Mouse (Mus musculus): ENCODE results near the gene Gpr61. TPM values are rescaled to one million over a fixed set of nuclear protein-coding genes. Genes with fewer than 3 reads are reported as not detected.

Gene Gpr61
- total RNA-seq, 2 experiments from 2014 or later, result 0.18 TPM; not detected in 1

GRCm38 (mm10) chr3:108180514-108180913 is 25.8 kb upstream of the Gpr61 start:
- DNase-seq, result no peak
- intact Hi-C loops (cut with DNase I; ENCODE audit: low total_unique reads), result no loop called here

- peak; percentile 50 for DNase-seq
- intact Hi-C loops (cut with DNase I; ENCODE audit: low total_unique reads), result no loop called here
These were observed 24.4 kb upstream of the Gpr61 start for GRCm38 (mm10) chr3:108178756-108179715.

- DNase-seq, result peak; percentile 66
These were observed 20.2 kb upstream of the Gpr61 start for GRCm38 (mm10) chr3:108174672-108175531.

GRCm38 (mm10) chr3:108169199-108169598 is 14.5 kb upstream of the Gpr61 start:
- intact Hi-C loops (cut with DNase I; ENCODE audit: low total_unique reads), result loop anchor here (5.0 kb wide), 1 partner anchor 33 kb away; the partner anchor contains the start of gene Cyb561d1
- DNase-seq, result no peak

More at GRCm38 (mm10) chr3:108174672-108175531, 20.2 kb upstream of the Gpr61 start:
- intact Hi-C loops (cut with DNase I; ENCODE audit: low total_unique reads), result no loop called here

GRCm38 (mm10) chr3:108167499-108167898 is 12.8 kb upstream of the Gpr61 start:
- peak; percentile 62 for DNase-seq
- intact Hi-C loops (cut with DNase I; ENCODE audit: low total_unique reads), result loop anchor here (5.0 kb wide), 1 partner anchor 35 kb away; the partner anchor contains the start of gene Cyb561d1

- intact Hi-C loops (cut with DNase I; ENCODE audit: low total_unique reads), result loop anchor here (5.0 kb wide), 1 partner anchor 36 kb away; the partner anchor contains the start of gene Cyb561d1
These were observed 12.0 kb upstream of the Gpr61 start for GRCm38 (mm10) chr3:108166486-108167211.

GRCm38 (mm10) chr3:108165532-108166315 is 11.0 kb upstream of the Gpr61 start:
- intact Hi-C loops (cut with DNase I; ENCODE audit: low total_unique reads), result loop anchor here (5.0 kb wide), 1 partner anchor 37 kb away; the partner anchor contains the start of gene Cyb561d1

More at GRCm38 (mm10) chr3:108166486-108167211, 12.0 kb upstream of the Gpr61 start:
- peak; percentile 76 for DNase-seq

GRCm38 (mm10) chr3:108164807-108165206 is 10.1 kb upstream of the Gpr61 start:
- intact Hi-C loops (cut with DNase I; ENCODE audit: low total_unique reads), result loop anchor here (5.0 kb wide), 1 partner anchor 37 kb away; the partner anchor contains the start of gene Cyb561d1
- DNase-seq, result peak; percentile 78

More at GRCm38 (mm10) chr3:108165532-108166315, 11.0 kb upstream of the Gpr61 start:
- DNase-seq, result peak; percentile 64

GRCm38 (mm10) chr3:108164091-108164490 is 9.4 kb upstream of the Gpr61 start:
- no peak for DNase-seq
- intact Hi-C loops (cut with DNase I; ENCODE audit: low total_unique reads), result no loop called here

GRCm38 (mm10) chr3:108158383-108159037 is 3.8 kb upstream of the Gpr61 start:
- DNase-seq, result no peak
- intact Hi-C loops (cut with DNase I; ENCODE audit: low total_unique reads), result loop anchor here (10.0 kb wide), 1 partner anchor 214 kb away; the partner anchor contains the start of gene Gstm6

- DNase-seq, result no peak
These were observed 2.4 kb downstream of the Gpr61 start for GRCm38 (mm10) chr3:108152290-108152689.

GRCm38 (mm10) chr3:108147386-108148235 is 7.1 kb downstream of the Gpr61 start:
- DNase-seq, result peak; percentile 85
- intact Hi-C loops (cut with DNase I; ENCODE audit: low total_unique reads), result loop anchor here (1.0 kb wide), 1 partner anchor 77 kb away; no protein-coding TSS in a partner anchor

More at GRCm38 (mm10) chr3:108152290-108152689, 2.4 kb downstream of the Gpr61 start:
- intact Hi-C loops (cut with DNase I; ENCODE audit: low total_unique reads), result loop anchor here (10.0 kb wide), 1 partner anchor 207 kb away; the partner anchor contains the start of gene Gstm6

- no peak for DNase-seq
- intact Hi-C loops (cut with DNase I; ENCODE audit: low total_unique reads), result loop anchor here (1.0 kb wide), 1 partner anchor 76 kb away; no protein-coding TSS in a partner anchor
These were observed 8.0 kb downstream of the Gpr61 start for GRCm38 (mm10) chr3:108146671-108147070.

- peak; percentile 89 for DNase-seq
- intact Hi-C loops (cut with DNase I; ENCODE audit: low total_unique reads), result no loop called here
These were observed 8.9 kb downstream of the Gpr61 start, which contains the start of gene Gnai3 for GRCm38 (mm10) chr3:108145534-108146445. TSS of gene Gnai3 (minus strand) at chr3:108146146.

GRCm38 (mm10) chr3:108140786-108141185 is 13.9 kb downstream of the Gpr61 start:
- intact Hi-C loops (cut with DNase I; ENCODE audit: low total_unique reads), result no loop called here
- DNase-seq, result no peak

All from gastrocnemius, postnatal 14 days (tissue).